ENCODE assay signal across 8 mouse cellular contexts in the genomic region with DNA sequence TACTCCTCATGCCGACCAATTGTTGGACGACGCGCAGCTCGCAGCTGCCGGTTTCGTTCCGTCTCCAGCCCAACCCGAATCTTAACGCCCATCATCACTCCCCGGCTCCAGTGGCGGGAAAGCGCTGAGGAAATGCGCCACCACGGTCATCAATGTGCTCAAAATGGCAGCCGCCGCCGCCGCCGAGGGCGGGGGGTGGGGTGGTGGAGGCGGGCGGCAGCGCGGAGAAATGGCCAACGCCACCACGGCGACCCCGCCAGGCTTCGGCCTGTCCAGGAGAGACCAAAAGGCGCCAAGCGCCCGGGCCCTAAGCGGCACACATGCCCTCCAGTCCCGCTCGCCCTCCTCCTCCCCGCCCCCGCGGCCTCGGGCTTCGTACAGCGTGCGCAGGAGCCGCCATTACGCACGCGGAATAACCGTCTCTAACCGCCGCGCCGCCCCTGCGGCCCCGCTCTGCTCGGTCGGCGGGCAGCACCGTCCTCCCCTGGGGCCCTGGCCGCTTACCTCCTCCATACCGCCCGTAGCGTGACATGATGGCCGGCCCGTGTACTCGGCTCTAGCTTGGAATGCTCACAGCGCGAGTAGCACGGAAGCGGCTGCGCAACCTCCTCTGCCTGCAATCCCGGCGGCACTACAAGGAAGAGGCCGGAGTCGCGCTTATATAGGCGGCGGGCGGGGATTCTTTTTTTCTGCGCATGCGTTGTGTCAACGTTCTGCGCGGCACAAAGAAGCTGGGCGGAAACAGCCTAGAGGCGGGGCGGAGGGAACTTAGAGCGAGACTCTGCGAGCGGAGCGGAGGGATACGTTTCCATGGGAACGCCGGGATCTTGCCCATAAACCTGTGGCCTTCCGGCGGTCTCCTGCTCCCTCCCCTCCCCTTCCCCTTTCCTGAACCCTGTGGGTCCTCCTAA. TPM values are rescaled to one million over a fixed set of nuclear protein-coding genes. Genes with fewer than 3 reads are reported as not detected.
DNase-seq lines count a peak whose midpoint lies in the region; ATAC-seq lines count a peak whose summit lies in the region.

A gene (minus strand): TSS at position 637 of the 911 bp plus-strand sequence.
A gene (plus strand): TSS at position 790 of the 911 bp plus-strand sequence.

- DNase-seq in NIH3T3 (ENCODE audit: low read depth) = peak; percentile 99
- peak; percentile 99 for DNase-seq in cerebellum, postnatal 10 days
- peak; percentile 96 to 98 for DNase-seq in frontal cortex, postnatal 10 days (ENCODE audit: low spot score in 2 of 2)
- DNase-seq in layer of hippocampus, postnatal 14 days (ENCODE audit: low spot score in 2 of 2) = peak; percentile 98 to 99
- DNase-seq in lung, postnatal 14 days = peak; percentile 99
- peak; percentile 97 for DNase-seq in retina, adult 2 months (ENCODE audit: low read depth, low spot score)
- DNase-seq in thymus, postnatal 36 days = peak; percentile 97 to 99

- WGBS in hindbrain, embryonic 12.5 days = under 1% methylated on average over 84 of the region's 95 CpGs

- H3K4me1 ChIP-seq in hindbrain, embryonic 12.5 days = peaks cover 11% of the 10 kb centered on the region; the same call in 1 of the 2 replicates

- peak within 1 kb of the TSS; percentile 87 for H3K4me3 ChIP-seq in hindbrain, embryonic 12.5 days

- peaks cover 25% of the 10 kb centered on the region for H3K36me3 ChIP-seq in hindbrain, embryonic 12.5 days

- peak within 1 kb of the TSS; percentile 87 for H3K4me2 ChIP-seq in hindbrain, embryonic 12.5 days (replicated peaks)

- H3K9ac ChIP-seq in hindbrain, embryonic 12.5 days = peak within 1 kb of the TSS; percentile 97

- H3K27ac ChIP-seq in hindbrain, embryonic 12.5 days = peak within 1 kb of the TSS; percentile 99

- no peaks in the 10 kb centered on the region for H3K9me3 ChIP-seq in hindbrain, embryonic 12.5 days (replicated peaks)

- H3K27me3 ChIP-seq in hindbrain, embryonic 12.5 days = no peaks in the 10 kb centered on the region

- peak; percentile 93 for ATAC-seq in hindbrain, embryonic 12.5 days (ENCODE audit: low FRiP score)

RNA-seq across cellular contexts. Expression of the first gene that starts in this region (rescaled TPM):
- 592 and 633 TPM in 2 replicates for polyA plus RNA-seq in hindbrain, embryonic 12.5 days (2016; fragmentation: Nextera tagmentation; extraction: Ambion mirVana)
- 100 to 1,000 TPM; 109 to 120 TPM for total RNA-seq in layer of hippocampus, postnatal 14 days (2021)

RNA-seq across cellular contexts. Expression of the second gene that starts in this region (rescaled TPM):
- polyA plus RNA-seq in hindbrain, embryonic 12.5 days (2016; fragmentation: Nextera tagmentation; extraction: Ambion mirVana) = 0.14 and 0.30 TPM in 2 replicates
- under 1 TPM; 0.19 to 0.41 TPM for total RNA-seq in layer of hippocampus, postnatal 14 days (2021)

Comparison
In these comparisons a context has a peak if more than half of its experiments do, and no peak if none do; other contexts are left out.
1. Peak in every context shown above with its lines: DNase-seq, ATAC-seq, H3K4me3 ChIP-seq and H3K27ac ChIP-seq.